Mouse (Mus musculus): Measurements from ENCODE around the gene Zfp592.

Gene Zfp592

GRCm38 (mm10) chr7:81057471-81057870 is 64.0 kb downstream of the Zfp592 start, which contains the start of gene Alpk3:
Alpk3 (plus strand) TSS chr7:81057600.
- DNase-seq (ENCODE audit: low read depth, low spot score): no peak

- no peak for DNase-seq (ENCODE audit: low read depth, low spot score)
Observed at GRCm38 (mm10) chr7:81057901-81058711, 64.6 kb downstream of the Zfp592 start.

GRCm38 (mm10) chr7:81058712-81059154 is 65.3 kb downstream of the Zfp592 start:
- DNase-seq (ENCODE audit: low read depth, low spot score): no peak

DNA sequence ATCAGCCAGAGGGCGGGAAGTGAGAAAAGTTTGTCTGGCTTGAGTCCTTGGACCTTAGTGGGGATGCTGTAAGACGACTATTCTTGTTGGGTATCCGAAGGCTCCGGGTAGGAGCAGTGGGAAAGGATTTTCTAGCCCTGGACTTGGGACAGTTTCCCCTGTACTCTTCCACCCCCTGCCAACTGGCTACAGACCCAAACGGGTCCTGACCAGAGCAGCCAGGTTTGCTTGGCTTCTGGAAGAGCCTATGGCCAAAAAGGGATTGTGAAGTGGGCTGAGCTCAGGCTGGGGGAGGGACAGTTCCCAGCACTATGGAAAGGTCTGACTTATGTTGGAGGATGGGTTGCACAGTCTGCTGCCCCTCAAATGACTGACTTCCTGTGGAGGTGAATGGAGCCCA is 65.9 kb downstream of the Zfp592 start:
- no peak for DNase-seq (ENCODE audit: low read depth, low spot score)

DNA sequence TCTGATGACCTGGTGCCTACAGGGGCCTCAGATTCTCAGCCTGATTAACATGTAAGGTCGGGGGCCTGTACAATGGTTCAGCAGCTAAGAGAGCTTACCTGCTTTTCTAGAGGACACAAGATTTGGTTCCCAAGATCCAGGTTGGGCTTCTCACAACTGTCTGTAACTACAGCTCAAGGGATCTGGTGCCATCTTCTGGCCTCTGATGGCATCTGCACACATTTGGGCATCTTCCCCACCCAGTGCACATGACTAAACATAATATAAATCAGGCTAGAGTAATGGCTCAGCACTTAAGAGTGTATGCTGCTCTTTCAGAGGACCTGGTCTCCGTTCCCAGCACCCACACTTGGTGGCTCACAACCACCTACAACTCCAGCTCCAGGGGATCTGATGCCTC is 67.4 kb downstream of the Zfp592 start:
- no peak for DNase-seq (ENCODE audit: low read depth, low spot score)

- no peak for DNase-seq (ENCODE audit: low read depth, low spot score)
Observed at GRCm38 (mm10) chr7:81061936-81062335, 68.5 kb downstream of the Zfp592 start.

GRCm38 (mm10) chr7:81063332-81063731 is 69.9 kb downstream of the Zfp592 start:
- DNase-seq (ENCODE audit: low read depth, low spot score): no peak

DNA sequence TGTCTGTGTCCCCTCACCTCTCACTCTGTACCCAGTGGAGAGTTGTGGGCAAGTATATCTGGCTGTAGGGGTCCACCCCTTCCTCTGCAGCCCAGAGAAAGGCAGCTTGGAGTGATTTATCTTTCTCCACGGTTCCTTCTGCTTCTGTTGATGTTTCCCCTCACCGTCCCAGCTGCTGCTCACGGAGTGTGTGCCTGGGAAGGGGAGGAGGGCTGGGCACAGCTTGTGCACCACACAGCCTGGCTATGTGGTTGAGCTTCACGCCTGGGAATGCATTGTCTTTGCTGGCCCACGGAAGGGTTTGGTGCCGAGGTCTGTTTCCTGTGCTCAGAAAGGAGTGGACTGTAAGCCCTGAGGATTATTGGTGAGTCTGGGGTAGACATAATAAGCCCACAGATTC is 73.2 kb downstream of the Zfp592 start:
- DNase-seq (ENCODE audit: low read depth, low spot score): no peak

- no peak for DNase-seq (ENCODE audit: low read depth, low spot score)
Observed at GRCm38 (mm10) chr7:81072463-81072862, 79.0 kb downstream of the Zfp592 start.

GRCm38 (mm10) chr7:81073273-81073672 is 79.8 kb downstream of the Zfp592 start:
- DNase-seq (ENCODE audit: low read depth, low spot score): no peak

DNA sequence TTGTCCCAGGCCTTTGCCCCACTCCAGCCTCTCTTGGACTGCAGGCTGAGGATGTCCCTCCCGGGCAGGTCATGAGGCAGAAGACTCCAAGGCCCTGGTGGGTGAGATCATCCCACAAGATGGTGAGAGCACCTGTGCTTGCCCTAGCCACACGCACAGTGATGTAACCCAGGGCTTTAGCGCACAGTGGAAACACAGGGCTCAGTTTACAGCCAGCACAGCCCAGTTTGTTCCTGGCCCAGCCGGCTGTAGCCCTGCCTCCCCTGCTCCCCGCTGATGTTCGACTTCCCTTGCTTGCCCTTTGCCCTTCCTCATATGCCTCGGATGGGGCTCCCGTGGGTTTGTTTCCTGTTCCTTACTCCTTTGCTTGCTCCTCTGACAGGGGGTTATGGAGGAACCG is 81.1 kb downstream of the Zfp592 start:
- DNase-seq (ENCODE audit: low read depth, low spot score): no peak

DNA sequence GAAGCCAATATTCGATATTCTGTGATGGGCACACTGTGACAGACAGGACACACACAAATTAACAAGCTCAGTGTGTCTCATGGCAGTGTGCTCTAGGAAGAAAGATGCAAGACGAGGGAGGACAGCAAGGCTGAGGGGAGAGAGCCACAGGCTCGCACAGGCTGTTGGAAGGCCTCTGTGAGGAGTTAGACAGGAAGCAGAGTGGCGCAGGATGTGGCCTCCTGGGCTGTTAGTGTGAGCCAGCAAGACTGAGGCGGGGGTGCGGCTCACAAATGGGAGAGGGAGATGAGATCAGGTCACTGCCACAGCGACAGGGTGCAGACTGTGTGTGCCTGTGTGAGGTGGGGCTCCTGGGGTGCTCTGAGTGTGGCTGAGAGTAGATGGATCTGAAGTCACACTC is 81.8 kb downstream of the Zfp592 start:
- DNase-seq (ENCODE audit: low read depth, low spot score): no peak

GRCm38 (mm10) chr7:81075732-81076131 is 82.3 kb downstream of the Zfp592 start:
- DNase-seq (ENCODE audit: low read depth, low spot score): no peak

- no peak for DNase-seq (ENCODE audit: low read depth, low spot score)
Observed at GRCm38 (mm10) chr7:81077009-81077408, 83.5 kb downstream of the Zfp592 start.

DNA sequence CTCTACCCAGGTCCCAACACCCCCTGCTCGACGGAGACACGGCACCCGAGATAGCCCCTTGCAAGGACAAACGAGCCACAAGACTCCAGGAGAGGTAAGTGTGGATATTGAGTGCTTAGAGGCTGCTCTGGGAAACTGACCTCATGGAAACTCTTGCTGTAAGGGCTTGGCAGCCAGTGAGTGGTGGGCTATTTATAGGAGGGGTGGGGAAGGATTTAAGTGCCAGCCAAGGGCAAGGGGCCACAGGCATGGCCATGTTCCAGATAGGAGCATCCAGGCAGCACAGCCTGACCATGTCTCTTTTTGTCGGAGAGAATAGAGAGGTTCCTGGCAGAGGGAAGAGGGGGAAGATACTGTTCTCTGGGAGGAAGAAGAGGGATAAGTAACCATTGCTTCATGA is 85.3 kb downstream of the Zfp592 start:
- DNase-seq (ENCODE audit: low read depth, low spot score): no peak

GRCm38 (mm10) chr7:81093420-81093965 is 100.0 kb downstream of the Zfp592 start:
- DNase-seq (ENCODE audit: low read depth, low spot score): no peak

GRCm38 (mm10) chr7:81094104-81094757 is 100.8 kb downstream of the Zfp592 start:
- no peak for DNase-seq (ENCODE audit: low read depth, low spot score)

All from brain, embryonic 18.5 days (tissue).